Mouse (Mus musculus) heart, embryonic 16.5 days (tissue): Measurements from ENCODE around the gene Gm20604. TPM values are rescaled to one million over a fixed set of nuclear protein-coding genes. Genes with fewer than 3 reads are reported as not detected.

Experiments used
- ATAC-seq: fragments of 200-750 bp; cut with Nextera tagmentation; replicated peaks from 2 replicates; pipeline ENCODE4 v1.8.0; 2017; ENCODE audit warnings: moderate number of reproducible peaks; ENCODE audit not compliant: insufficient read depth, low FRiP score; ENCODE audit errors: extremely low read depth
- H3K27ac ChIP-seq: fragments of 300-500 bp; sonication (generic); 2 replicates; pipeline ENCODE4 v1.5.1; 2014; ENCODE audit warnings: mild to moderate bottlenecking, low read length, control low read depth, moderate library complexity
- H3K27me3 ChIP-seq: fragments of 300-500 bp; sonication (generic); 2 replicates; pipeline ENCODE4 v1.6.1; 2014; ENCODE audit warnings: low read length, mixed read lengths; ENCODE audit not compliant: control insufficient read depth, insufficient read depth
- H3K36me3 ChIP-seq: fragments of 300-500 bp; sonication (generic); 2 replicates; pipeline ENCODE4 v1.6.1; 2014; ENCODE audit not compliant: control insufficient read depth, insufficient read depth
- H3K4me1 ChIP-seq: fragments of 300-500 bp; sonication (generic); 2 replicates; pipeline ENCODE4 v1.6.1; 2014; ENCODE audit warnings: low read length, mixed read lengths; ENCODE audit not compliant: control insufficient read depth, insufficient read depth
- H3K4me2 ChIP-seq: fragments of 300-500 bp; sonication (generic); 2 replicates; pipeline ENCODE4 v1.6.1; 2014; ENCODE audit warnings: low read depth, mild to moderate bottlenecking, control low read depth, low read length
- H3K4me3 ChIP-seq: fragments of 300-500 bp; sonication (generic); 2 replicates; pipeline ENCODE4 v1.5.1; 2014; ENCODE audit warnings: mild to moderate bottlenecking, control low read depth, low read length
- H3K9ac ChIP-seq: fragments of 300-500 bp; sonication (generic); 2 replicates; pipeline ENCODE4 v1.6.1; 2014; ENCODE audit warnings: low read length, control low read depth
- H3K9me3 ChIP-seq: fragments of 300-500 bp; sonication (generic); replicated peaks from 2 replicates; pipeline ENCODE4 v1.6.1; 2016; ENCODE audit warnings: low read length; ENCODE audit not compliant: control insufficient read depth
- WGBS: fragments of 180-500 bp; shearing (Covaris S2); extraction: QIAGEN DNeasy Blood & Tissue Kit; methylation state at CpG from one replicate; pipeline ENCODE4 v1.1.7; 2014; 5-methylcytosine and 5-hydroxymethylcytosine counted together
- polyA plus RNA-seq: library from polyadenylated mRNA; unstranded; fragments of >200 nt; fragmentation: Nextera tagmentation; extraction: Ambion mirVana; gene quantifications from 2 replicates; pipeline ENCODE4 v1.2.1, GENCODE M21; 2015

Gm20604 gene
- polyA plus RNA-seq, result 16.7 and 17.4 TPM in 2 replicates

DNA sequence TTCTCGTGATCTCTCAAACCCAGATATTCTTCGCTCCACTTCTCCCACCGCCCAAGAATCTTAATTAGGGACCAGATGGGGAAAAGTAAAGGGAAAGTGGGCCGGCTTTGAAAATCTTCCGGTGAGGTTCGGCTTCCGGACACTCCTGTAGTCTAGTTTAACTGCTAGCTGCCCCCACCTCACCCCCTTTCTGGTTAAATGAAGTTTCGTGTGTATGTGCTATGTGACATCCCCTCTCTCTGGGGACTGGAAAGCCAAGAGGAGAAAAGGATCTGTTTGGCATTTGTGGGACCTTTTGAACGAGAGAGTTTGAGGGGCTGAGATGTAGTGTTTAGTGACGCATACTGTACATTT lies at the start of gene Gm20604:
Gene Gm20604, minus strand, starts transcription at position 270 of the 354 bp plus-strand sequence.
- peak within 1 kb of the TSS; percentile 92 for H3K27ac ChIP-seq
- H3K27me3 ChIP-seq, result no peaks in the 10 kb centered on the region
- H3K9ac ChIP-seq, result peak within 1 kb of the TSS; percentile 87
- peak within 1 kb of the TSS; percentile 93 for H3K4me2 ChIP-seq
- peak within 1 kb of the TSS; percentile 75 for H3K4me3 ChIP-seq
- H3K36me3 ChIP-seq, result peaks cover 3% of the 10 kb centered on the region
- peaks cover 16% of the 10 kb centered on the region for H3K4me1 ChIP-seq
- no peak for ATAC-seq
- WGBS, result under 1% methylated on average over 10 of the region's 10 CpGs
- no peaks in the 10 kb centered on the region for H3K9me3 ChIP-seq

DNA sequence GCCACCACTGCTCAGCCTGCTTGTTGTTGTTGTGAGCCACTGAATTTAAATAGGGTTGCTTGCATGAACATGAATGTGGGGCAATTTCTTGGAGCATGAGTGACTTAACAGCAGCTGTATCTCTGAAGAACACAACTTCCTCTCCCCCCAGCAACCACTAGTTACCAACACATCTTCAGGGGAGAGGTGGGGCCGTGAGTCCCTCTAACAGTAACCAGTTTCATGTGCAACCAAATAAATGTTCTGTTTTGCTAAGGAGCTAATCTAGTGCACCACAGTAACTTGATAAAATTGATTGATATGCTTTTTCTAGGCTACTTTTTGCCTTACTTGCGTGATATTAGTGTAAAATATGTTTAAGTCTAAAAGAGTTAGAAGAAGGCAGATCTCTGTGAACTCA lies 41.1 kb upstream of the Gm20604 start:
- no peak overlapping the region for H3K4me3 ChIP-seq
- H3K9me3 ChIP-seq, result no peaks in the 10 kb centered on the region
- H3K36me3 ChIP-seq, result peaks cover 7% of the 10 kb centered on the region
- no peak overlapping the region for H3K9ac ChIP-seq
- no peak overlapping the region for H3K4me2 ChIP-seq
- no peak for ATAC-seq
- WGBS, result 80% methylated on average over 2 of the region's 2 CpGs
- no peaks in the 10 kb centered on the region for H3K4me1 ChIP-seq
- no peaks in the 10 kb centered on the region for H3K27me3 ChIP-seq
- no peak overlapping the region for H3K27ac ChIP-seq

DNA sequence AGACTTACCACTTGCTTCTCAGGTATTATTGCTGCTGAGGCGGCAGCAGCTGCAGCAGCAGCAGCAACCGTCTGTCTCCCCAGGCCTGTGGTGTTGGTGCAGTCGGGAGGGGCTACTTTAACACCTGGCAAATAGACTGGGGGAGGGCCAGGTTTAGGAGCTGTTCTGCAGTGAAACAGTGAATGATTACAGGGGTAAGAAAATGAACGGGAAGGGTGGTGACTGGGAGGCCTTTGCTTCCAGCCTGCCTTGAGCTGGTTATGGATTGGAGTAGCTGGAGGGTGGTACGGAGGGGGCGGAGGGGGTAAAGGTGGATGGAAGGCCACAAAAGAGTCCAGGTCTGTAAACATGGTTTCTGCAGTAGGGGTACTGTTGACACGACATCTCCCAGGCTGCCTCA lies 29.5 kb upstream of the Gm20604 start:
- 81% methylated on average over 7 of the region's 7 CpGs for WGBS

DNA sequence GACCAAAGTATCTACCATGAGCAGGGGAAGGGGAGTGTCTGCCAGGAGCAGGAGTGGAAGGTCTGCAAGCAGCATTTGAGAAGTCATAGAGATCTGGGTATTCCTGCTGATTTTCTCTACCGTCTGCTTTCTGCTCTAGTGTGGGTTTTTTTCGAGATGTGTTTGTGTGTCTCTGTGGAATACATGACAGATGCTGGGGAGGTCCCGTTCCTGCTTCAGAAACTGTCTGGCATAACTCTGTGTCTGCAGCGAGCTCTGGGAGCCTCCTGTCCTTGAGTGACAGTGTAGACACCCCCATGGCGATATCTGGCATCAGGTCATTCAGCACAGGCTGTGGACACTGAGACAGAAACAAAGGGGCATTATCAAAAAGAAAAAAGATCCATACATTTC lies 27.1 kb upstream of the Gm20604 start:
- Histone ChIP-seq H3K36me3 (peaks cover 34% of the 10 kb centered on the region), H3K9me3 (no peaks in the 10 kb centered on the region), H3K4me2 (no peak overlapping the region), H3K4me3 (no peak overlapping the region), H3K4me1 (no peaks in the 10 kb centered on the region), H3K27me3 (no peaks in the 10 kb centered on the region), H3K9ac (no peak overlapping the region), H3K27ac (no peak overlapping the region)
- 80% methylated on average over 5 of the region's 5 CpGs for WGBS
- ATAC-seq, result no peak

More for the DNA sequence above, 29.5 kb upstream of the Gm20604 start:
- Histone ChIP-seq H3K9me3 (no peaks in the 10 kb centered on the region), H3K4me3 (no peak overlapping the region), H3K4me1 (no peaks in the 10 kb centered on the region), H3K4me2 (no peak overlapping the region), H3K9ac (no peak overlapping the region), H3K27ac (no peak overlapping the region), H3K36me3 (peaks cover 47% of the 10 kb centered on the region), H3K27me3 (no peaks in the 10 kb centered on the region)
- ATAC-seq, result 0 out of 2 replicates have a peak, but pooled peaks have one; percentile 60

DNA sequence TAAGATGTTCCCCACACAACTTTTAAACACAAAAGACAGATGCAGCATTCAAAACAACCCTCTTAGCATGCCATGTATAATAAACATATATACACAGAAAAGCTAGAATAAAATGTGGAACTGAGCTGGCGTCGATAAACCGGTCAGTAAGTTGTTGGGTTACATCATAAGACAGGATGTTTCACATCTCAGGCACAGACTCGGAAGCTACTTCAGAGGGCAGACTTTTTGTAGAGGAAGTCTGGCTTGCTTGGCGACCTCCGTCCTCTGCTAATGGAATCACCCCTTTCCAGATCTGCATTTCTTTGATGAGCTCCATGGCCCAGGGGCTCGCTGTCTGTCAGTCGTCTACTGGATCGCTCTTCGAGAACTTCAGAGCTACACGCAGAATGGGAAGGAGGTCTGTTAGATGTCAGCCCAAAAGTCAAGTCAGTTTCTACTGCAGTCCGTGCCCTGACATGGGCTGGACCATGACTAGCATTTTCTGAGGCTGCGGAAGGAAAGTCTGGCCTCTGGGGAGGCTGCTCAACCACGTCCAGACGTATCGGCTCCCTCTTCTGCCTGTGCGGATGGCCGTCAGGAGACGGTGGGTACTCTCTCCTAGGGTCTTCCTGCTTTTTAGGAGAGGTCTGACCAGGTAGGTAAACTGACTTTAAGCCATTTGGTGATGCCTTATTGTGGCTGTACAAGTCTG lies 26.6 kb upstream of the Gm20604 start:
- Histone ChIP-seq H3K27ac (no peak overlapping the region), H3K9ac (no peak overlapping the region), H3K36me3 (peaks cover 29% of the 10 kb centered on the region), H3K4me2 (no peak overlapping the region), H3K9me3 (no peaks in the 10 kb centered on the region), H3K27me3 (no peaks in the 10 kb centered on the region), H3K4me3 (no peak overlapping the region), H3K4me1 (no peaks in the 10 kb centered on the region)
- WGBS, result 87% methylated on average over 19 of the region's 19 CpGs
- ATAC-seq, result no peak

DNA sequence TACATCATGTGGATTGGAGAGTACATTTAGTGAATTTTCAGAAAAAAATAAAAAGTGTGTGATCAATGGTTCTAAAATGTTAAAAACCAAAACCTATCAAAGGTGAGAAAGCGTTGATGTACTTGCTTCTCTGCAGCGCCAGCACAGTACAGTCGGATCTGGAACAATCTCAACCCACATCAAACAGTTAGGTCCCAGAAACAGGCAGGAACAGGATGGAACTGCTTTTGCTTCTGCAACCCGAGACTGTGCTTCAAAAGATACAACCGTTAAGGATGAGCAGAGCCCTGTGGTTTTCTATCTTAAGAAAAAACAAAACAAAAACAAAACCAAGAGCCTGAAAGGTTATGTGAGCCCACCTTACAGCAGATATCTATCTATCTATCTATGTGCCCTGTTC lies 24.4 kb upstream of the Gm20604 start:
- Histone ChIP-seq H3K27ac (no peak overlapping the region), H3K4me1 (no peaks in the 10 kb centered on the region), H3K27me3 (no peaks in the 10 kb centered on the region), H3K4me3 (no peak overlapping the region), H3K9ac (no peak overlapping the region), H3K4me2 (no peak overlapping the region), H3K36me3 (peaks cover 21% of the 10 kb centered on the region), H3K9me3 (no peaks in the 10 kb centered on the region)
- WGBS, result 89% methylated on average over 5 of the region's 5 CpGs
- ATAC-seq, result no peak; the same call in 1 of the 2 replicates

DNA sequence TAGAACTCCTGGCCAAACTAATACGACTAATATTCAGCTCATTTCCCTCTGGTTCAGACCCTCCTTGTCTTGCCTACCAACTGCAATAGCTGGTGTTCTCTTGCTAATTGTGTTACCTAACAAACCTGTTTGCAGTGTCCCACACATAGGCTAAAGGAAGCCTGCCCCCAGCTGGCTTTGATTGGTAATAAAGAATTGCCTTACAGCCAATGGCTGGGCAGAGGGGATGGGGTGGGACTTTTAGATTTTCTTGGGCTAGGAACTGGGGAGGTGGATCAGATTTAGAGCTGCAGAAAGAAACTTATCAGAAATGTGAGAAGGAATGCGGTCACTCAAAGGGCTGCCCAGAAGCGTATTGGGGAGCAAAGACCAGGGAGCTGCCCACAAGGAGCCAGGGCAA lies 21.0 kb upstream of the Gm20604 start:
- no peaks in the 10 kb centered on the region for H3K4me1 ChIP-seq
- H3K36me3 ChIP-seq, result peaks cover 21% of the 10 kb centered on the region
- no peaks in the 10 kb centered on the region for H3K9me3 ChIP-seq
- 46% methylated on average over 3 of the region's 3 CpGs for WGBS
- ATAC-seq, result no peak; the same call in 1 of the 2 replicates
- no peak overlapping the region for H3K9ac ChIP-seq
- no peaks in the 10 kb centered on the region for H3K27me3 ChIP-seq
- H3K4me2 ChIP-seq, result no peak overlapping the region
- H3K27ac ChIP-seq, result no peak overlapping the region
- no peak overlapping the region for H3K4me3 ChIP-seq

DNA sequence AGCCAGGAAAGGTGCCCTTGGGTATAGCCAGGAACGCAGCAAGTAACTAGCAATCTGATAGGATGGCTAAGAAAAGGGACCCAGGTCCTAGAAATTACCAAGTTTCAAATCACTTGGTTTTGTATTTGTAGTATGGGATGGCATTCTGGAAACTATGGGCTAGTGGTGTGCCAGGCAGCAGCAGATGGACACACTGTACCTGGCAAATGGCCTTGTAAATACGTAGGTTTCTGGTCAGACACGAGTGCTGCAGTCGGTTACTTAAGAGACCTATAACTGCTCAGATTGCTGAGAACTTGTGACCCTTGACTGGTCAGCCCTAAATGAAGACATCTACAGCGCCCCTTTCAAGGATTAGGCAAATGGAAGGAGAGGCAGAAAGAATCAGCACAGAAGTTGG lies 19.7 kb upstream of the Gm20604 start:
- Histone ChIP-seq H3K9me3 (no peaks in the 10 kb centered on the region), H3K4me1 (no peaks in the 10 kb centered on the region), H3K4me3 (no peak overlapping the region), H3K9ac (no peak overlapping the region), H3K27me3 (no peaks in the 10 kb centered on the region), H3K36me3 (peaks cover 30% of the 10 kb centered on the region), H3K4me2 (no peak overlapping the region), H3K27ac (no peak overlapping the region)
- no peak for ATAC-seq
- 81% methylated on average over 5 of the region's 5 CpGs for WGBS

DNA sequence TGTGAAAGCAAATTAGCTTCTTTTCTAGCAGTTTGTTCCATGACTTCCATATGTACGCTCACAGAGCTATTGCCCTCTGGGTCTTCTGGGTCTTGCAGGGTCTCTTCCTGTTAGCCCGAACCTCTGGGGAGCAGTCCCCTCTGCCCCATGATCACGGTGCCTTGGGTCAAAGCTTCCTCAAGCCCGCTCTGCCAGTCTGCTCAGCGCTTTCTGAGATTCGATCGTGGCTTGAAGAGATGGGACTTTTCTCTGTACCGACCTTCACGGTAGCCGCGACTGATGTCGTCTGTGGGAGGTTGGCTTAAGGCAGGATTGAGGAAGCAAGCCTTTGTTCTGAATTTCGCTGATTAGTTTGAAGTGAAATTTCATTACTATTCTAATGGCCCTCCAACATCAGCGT lies 17.6 kb upstream of the Gm20604 start:
- no peak overlapping the region for H3K4me3 ChIP-seq
- H3K9ac ChIP-seq, result no peak overlapping the region
- no peaks in the 10 kb centered on the region for H3K27me3 ChIP-seq
- no peak for ATAC-seq
- H3K27ac ChIP-seq, result no peak overlapping the region
- H3K9me3 ChIP-seq, result 0 out of 2 replicates have a peak, but pooled peaks cover 3% of the 10 kb centered on the region
- H3K4me2 ChIP-seq, result no peak overlapping the region
- 91% methylated on average over 14 of the region's 14 CpGs for WGBS
- H3K4me1 ChIP-seq, result no peaks in the 10 kb centered on the region
- H3K36me3 ChIP-seq, result peaks cover 41% of the 10 kb centered on the region
